Mouse (Mus musculus): ENCODE measurements at regions not wholly inside any gene's neighbourhood (a gene's known extent, or its start where the extent isn't known, plus 50 kb on each side); places are given as distances from the start of the nearest gene placed in this dataset.

GRCm38 (mm10) chr8:92732229-92732628 is 58.1 kb downstream of the Irx6 start:
- no peak for TF ChIP-seq POLR2A (IDR thresholded peaks at IDR 0.05; ENCODE audit: control insufficient read depth, low read depth, low read length)
- no peak for TF ChIP-seq CTCF (IDR thresholded peaks at IDR 0.05; ENCODE audit: control insufficient read depth, insufficient read depth, insufficient replicate concordance, low read depth, low read length)
- H3K27me3 ChIP-seq (ENCODE audit: control insufficient read depth, insufficient read depth, low read length), result no peaks in the 10 kb centered on the region

DNA sequence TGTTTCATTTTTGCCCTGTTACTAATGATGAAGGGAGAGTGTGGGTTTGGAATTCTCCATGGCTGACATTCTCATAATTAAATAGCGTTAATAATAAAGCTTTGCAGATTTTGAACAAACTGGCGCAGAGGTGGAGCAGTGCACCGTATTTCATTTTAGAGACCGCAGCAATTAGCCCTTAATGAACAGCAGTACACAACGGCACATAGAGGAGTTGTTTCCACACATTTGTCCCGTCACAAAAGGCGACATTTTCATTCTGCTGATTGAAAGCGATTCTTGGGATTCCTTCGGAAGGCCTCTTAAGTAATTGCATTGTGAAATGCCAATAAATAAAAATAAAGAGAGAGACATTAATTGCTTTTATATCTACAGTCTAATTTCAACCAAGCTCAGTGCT is 61.6 kb downstream of the Irx6 start:
- Histone ChIP-seq H3K27ac (ENCODE audit: control insufficient read depth, insufficient read depth, low read depth, low read length) (no peak overlapping the region), H3K4me1 (ENCODE audit: control insufficient read depth, insufficient read depth, low read length) (no peaks in the 10 kb centered on the region), H3K36me3 (ENCODE audit: control insufficient read depth, insufficient read depth, low read length) (no peaks in the 10 kb centered on the region), H3K4me3 (ENCODE audit: control insufficient read depth, low read depth, low read length) (no peak overlapping the region), H3K27me3 (ENCODE audit: control insufficient read depth, insufficient read depth, low read length) (no peaks in the 10 kb centered on the region)
- no peak for TF ChIP-seq POLR2A (IDR thresholded peaks at IDR 0.05; ENCODE audit: control insufficient read depth, low read depth, low read length)
- TF ChIP-seq CTCF (IDR thresholded peaks at IDR 0.05; ENCODE audit: control insufficient read depth, insufficient read depth, insufficient replicate concordance, low read depth, low read length), result no peak

More at GRCm38 (mm10) chr8:92732229-92732628, 58.1 kb downstream of the Irx6 start:
- Histone ChIP-seq H3K4me3 (ENCODE audit: control insufficient read depth, low read depth, low read length) (no peak overlapping the region), H3K27ac (ENCODE audit: control insufficient read depth, insufficient read depth, low read depth, low read length) (no peak overlapping the region), H3K36me3 (ENCODE audit: control insufficient read depth, insufficient read depth, low read length) (no peaks in the 10 kb centered on the region), H3K4me1 (ENCODE audit: control insufficient read depth, insufficient read depth, low read length) (no peaks in the 10 kb centered on the region)

DNA sequence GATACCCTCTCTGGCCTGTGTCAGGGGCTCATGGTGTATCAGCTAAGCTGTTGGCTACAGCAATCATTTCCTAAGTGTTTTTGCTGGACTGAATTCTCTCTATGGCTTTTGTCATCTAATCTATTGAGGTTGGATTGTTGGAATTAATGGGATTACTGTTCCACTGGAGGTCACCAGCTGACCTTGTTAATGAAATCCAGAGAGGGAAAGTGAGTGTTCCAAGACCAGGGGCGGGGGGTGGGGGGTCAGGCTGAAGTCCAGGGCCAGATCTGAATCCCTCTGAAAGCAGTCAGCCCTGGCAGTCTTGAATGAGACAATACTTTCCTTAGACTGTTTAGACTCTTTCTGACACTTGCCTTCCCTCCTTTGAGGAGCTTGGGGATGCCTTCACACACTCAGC is 64.0 kb downstream of the Irx6 start:
- Histone ChIP-seq H3K27me3 (ENCODE audit: control insufficient read depth, insufficient read depth, low read length) (no peaks in the 10 kb centered on the region), H3K4me1 (ENCODE audit: control insufficient read depth, insufficient read depth, low read length) (no peaks in the 10 kb centered on the region), H3K36me3 (ENCODE audit: control insufficient read depth, insufficient read depth, low read length) (no peaks in the 10 kb centered on the region), H3K27ac (ENCODE audit: control insufficient read depth, insufficient read depth, low read depth, low read length) (no peak overlapping the region), H3K4me3 (ENCODE audit: control insufficient read depth, low read depth, low read length) (no peak overlapping the region)
- no peak for TF ChIP-seq CTCF (IDR thresholded peaks at IDR 0.05; ENCODE audit: control insufficient read depth, insufficient read depth, insufficient replicate concordance, low read depth, low read length)
- TF ChIP-seq POLR2A (IDR thresholded peaks at IDR 0.05; ENCODE audit: control insufficient read depth, low read depth, low read length), result no peak

DNA sequence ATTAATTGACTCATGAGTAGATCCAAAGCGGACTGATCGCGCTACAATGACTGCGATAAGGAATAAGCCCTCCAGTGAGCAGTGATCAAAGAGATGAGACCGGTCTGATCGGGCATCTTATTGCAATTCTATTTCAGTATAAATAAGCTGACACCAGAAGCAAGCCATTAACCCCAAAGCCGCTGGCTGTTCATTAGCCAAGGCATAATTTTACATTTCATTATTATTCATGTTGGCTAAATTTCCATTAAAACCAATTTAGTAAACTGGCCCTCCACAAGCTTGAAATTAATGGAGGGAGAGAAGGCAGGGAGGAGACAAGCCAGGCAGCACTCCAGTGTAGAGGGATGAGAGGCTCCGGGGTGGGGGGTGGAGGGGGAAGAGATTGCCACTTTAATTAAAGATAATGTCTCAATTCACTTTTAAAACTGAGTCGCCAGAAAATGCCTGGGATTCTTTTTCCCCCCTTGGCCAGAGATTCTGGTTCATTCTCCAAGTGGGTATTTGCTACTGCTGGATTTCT is 66.3 kb downstream of the Irx6 start:
- Histone ChIP-seq H3K27ac (ENCODE audit: control insufficient read depth, insufficient read depth, low read depth, low read length) (no peak overlapping the region), H3K4me1 (ENCODE audit: control insufficient read depth, insufficient read depth, low read length) (no peaks in the 10 kb centered on the region), H3K27me3 (ENCODE audit: control insufficient read depth, insufficient read depth, low read length) (no peaks in the 10 kb centered on the region), H3K36me3 (ENCODE audit: control insufficient read depth, insufficient read depth, low read length) (no peaks in the 10 kb centered on the region), H3K4me3 (ENCODE audit: control insufficient read depth, low read depth, low read length) (no peak overlapping the region)
- TF ChIP-seq CTCF (IDR thresholded peaks at IDR 0.05; ENCODE audit: control insufficient read depth, insufficient read depth, insufficient replicate concordance, low read depth, low read length) (no peak), POLR2A (IDR thresholded peaks at IDR 0.05; ENCODE audit: control insufficient read depth, low read depth, low read length) (no peak)

DNA sequence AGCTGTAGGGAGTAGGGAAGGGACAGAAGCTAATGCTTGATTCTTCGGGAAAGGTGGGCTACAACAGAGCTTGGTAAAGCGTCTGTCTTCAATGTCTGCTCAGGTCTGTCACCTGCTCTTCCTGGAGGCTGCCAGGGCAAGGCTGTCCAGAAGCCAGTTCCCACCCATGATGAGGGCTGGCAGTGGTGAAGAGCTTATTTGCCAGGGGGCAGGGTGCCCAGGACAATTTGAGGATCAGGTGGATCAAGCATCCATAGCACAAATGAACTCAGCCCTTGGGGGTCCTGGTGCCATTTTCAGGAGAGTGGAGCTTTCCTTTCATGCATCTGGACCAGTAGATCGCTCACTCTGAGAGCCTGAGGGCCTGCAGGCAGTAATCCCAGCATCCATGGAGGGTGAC is 67.7 kb downstream of the Irx6 start:
- no peak overlapping the region for H3K27ac ChIP-seq (ENCODE audit: control insufficient read depth, insufficient read depth, low read depth, low read length)
- no peaks in the 10 kb centered on the region for H3K27me3 ChIP-seq (ENCODE audit: control insufficient read depth, insufficient read depth, low read length)
- TF ChIP-seq POLR2A (IDR thresholded peaks at IDR 0.05; ENCODE audit: control insufficient read depth, low read depth, low read length) (no peak), CTCF (IDR thresholded peaks at IDR 0.05; ENCODE audit: control insufficient read depth, insufficient read depth, insufficient replicate concordance, low read depth, low read length) (no peak)
- no peak overlapping the region for H3K4me3 ChIP-seq (ENCODE audit: control insufficient read depth, low read depth, low read length)
- H3K36me3 ChIP-seq (ENCODE audit: control insufficient read depth, insufficient read depth, low read length), result no peaks in the 10 kb centered on the region
- no peaks in the 10 kb centered on the region for H3K4me1 ChIP-seq (ENCODE audit: control insufficient read depth, insufficient read depth, low read length)

- no peak overlapping the region for H3K27ac ChIP-seq (ENCODE audit: control insufficient read depth, insufficient read depth, low read depth, low read length)
- peak overlapping the region; percentile 56 for H3K4me3 ChIP-seq (ENCODE audit: control insufficient read depth, low read depth, low read length)
- H3K36me3 ChIP-seq (ENCODE audit: control insufficient read depth, insufficient read depth, low read length), result no peaks in the 10 kb centered on the region
- H3K27me3 ChIP-seq (ENCODE audit: control insufficient read depth, insufficient read depth, low read length), result no peaks in the 10 kb centered on the region
- no peaks in the 10 kb centered on the region for H3K4me1 ChIP-seq (ENCODE audit: control insufficient read depth, insufficient read depth, low read length)
- no peak for TF ChIP-seq POLR2A (IDR thresholded peaks at IDR 0.05; ENCODE audit: control insufficient read depth, low read depth, low read length)
- TF ChIP-seq CTCF (IDR thresholded peaks at IDR 0.05; ENCODE audit: control insufficient read depth, insufficient read depth, insufficient replicate concordance, low read depth, low read length), result no peak
These were observed 69.0 kb downstream of the Irx6 start for GRCm38 (mm10) chr8:92743108-92743507.

GRCm38 (mm10) chr8:92747086-92747485 is 73.0 kb downstream of the Irx6 start:
- H3K27me3 ChIP-seq (ENCODE audit: control insufficient read depth, insufficient read depth, low read length), result no peaks in the 10 kb centered on the region
- no peak for TF ChIP-seq POLR2A (IDR thresholded peaks at IDR 0.05; ENCODE audit: control insufficient read depth, low read depth, low read length)
- no peak for TF ChIP-seq CTCF (IDR thresholded peaks at IDR 0.05; ENCODE audit: control insufficient read depth, insufficient read depth, insufficient replicate concordance, low read depth, low read length)
- no peaks in the 10 kb centered on the region for H3K4me1 ChIP-seq (ENCODE audit: control insufficient read depth, insufficient read depth, low read length)
- H3K36me3 ChIP-seq (ENCODE audit: control insufficient read depth, insufficient read depth, low read length), result no peaks in the 10 kb centered on the region
- no peak overlapping the region for H3K4me3 ChIP-seq (ENCODE audit: control insufficient read depth, low read depth, low read length)
- H3K27ac ChIP-seq (ENCODE audit: control insufficient read depth, insufficient read depth, low read depth, low read length), result no peak overlapping the region

GRCm38 (mm10) chr8:92747951-92748350 is 73.9 kb downstream of the Irx6 start:
- no peak overlapping the region for H3K27ac ChIP-seq (ENCODE audit: control insufficient read depth, insufficient read depth, low read depth, low read length)
- H3K36me3 ChIP-seq (ENCODE audit: control insufficient read depth, insufficient read depth, low read length), result no peaks in the 10 kb centered on the region
- H3K4me1 ChIP-seq (ENCODE audit: control insufficient read depth, insufficient read depth, low read length), result no peaks in the 10 kb centered on the region
- no peak for TF ChIP-seq CTCF (IDR thresholded peaks at IDR 0.05; ENCODE audit: control insufficient read depth, insufficient read depth, insufficient replicate concordance, low read depth, low read length)
- TF ChIP-seq POLR2A (IDR thresholded peaks at IDR 0.05; ENCODE audit: control insufficient read depth, low read depth, low read length), result no peak
- no peak overlapping the region for H3K4me3 ChIP-seq (ENCODE audit: control insufficient read depth, low read depth, low read length)
- no peaks in the 10 kb centered on the region for H3K27me3 ChIP-seq (ENCODE audit: control insufficient read depth, insufficient read depth, low read length)
